Mouse (Mus musculus) liver, embryonic 12.5 days (tissue): ENCODE results near the gene Kcnj9. TPM values are rescaled to one million over a fixed set of nuclear protein-coding genes. Genes with fewer than 3 reads are reported as not detected.
A peak's percentile ranks its signal among the peaks of the same experiment; 100 is the strongest.

Source experiments
- ATAC-seq: fragments of 200-750 bp; cut with Nextera tagmentation; 2 replicates; pipeline ENCODE4 v1.8.0; 2017; ENCODE audit warnings: moderate number of reproducible peaks, mild to moderate bottlenecking, moderate library complexity
- H3K27ac ChIP-seq: fragments of 300-500 bp; sonication (generic); 2 replicates; pipeline ENCODE4 v1.5.1; 2016; ENCODE audit warnings: mild to moderate bottlenecking
- H3K27me3 ChIP-seq: fragments of 300-500 bp; sonication (generic); replicated peaks from 2 replicates; pipeline ENCODE4 v1.6.1; 2016; ENCODE audit warnings: mild to moderate bottlenecking, moderate library complexity
- H3K36me3 ChIP-seq: fragments of 300-500 bp; sonication (generic); 2 replicates; pipeline ENCODE4 v1.6.1; 2016; ENCODE audit warnings: mild to moderate bottlenecking, moderate library complexity
- H3K4me1 ChIP-seq: fragments of 300-500 bp; sonication (generic); 2 replicates; pipeline ENCODE4 v1.6.1; 2016
- H3K4me2 ChIP-seq: fragments of 300-500 bp; sonication (generic); 2 replicates; pipeline ENCODE4 v1.6.1; 2016; ENCODE audit warnings: mild to moderate bottlenecking, moderate library complexity
- H3K4me3 ChIP-seq: fragments of 300-500 bp; sonication (generic); 2 replicates; pipeline ENCODE4 v1.5.1; 2016; ENCODE audit warnings: mild to moderate bottlenecking, moderate library complexity
- H3K9ac ChIP-seq: fragments of 300-500 bp; sonication (generic); 2 replicates; pipeline ENCODE4 v1.6.1; 2016; ENCODE audit warnings: mild to moderate bottlenecking, moderate library complexity
- H3K9me3 ChIP-seq: fragments of 300-500 bp; sonication (generic); replicated peaks from 2 replicates; pipeline ENCODE4 v1.6.1; 2016; ENCODE audit warnings: mild to moderate bottlenecking, moderate library complexity
- WGBS: fragments of 180-500 bp; shearing (Covaris S2); methylation state at CpG from one replicate; pipeline ENCODE4 v1.1.7; 2016; ENCODE audit not compliant: insufficient replicate concordance; 5-methylcytosine and 5-hydroxymethylcytosine counted together
- polyA plus RNA-seq: library from polyadenylated mRNA; unstranded; fragments of >200 nt; fragmentation: Nextera tagmentation; extraction: Ambion mirVana; gene quantifications from 2 replicates; pipeline ENCODE4 v1.2.1, GENCODE M21; 2016

Gene Kcnj9
- not detected in 2 replicates for polyA plus RNA-seq

DNA sequence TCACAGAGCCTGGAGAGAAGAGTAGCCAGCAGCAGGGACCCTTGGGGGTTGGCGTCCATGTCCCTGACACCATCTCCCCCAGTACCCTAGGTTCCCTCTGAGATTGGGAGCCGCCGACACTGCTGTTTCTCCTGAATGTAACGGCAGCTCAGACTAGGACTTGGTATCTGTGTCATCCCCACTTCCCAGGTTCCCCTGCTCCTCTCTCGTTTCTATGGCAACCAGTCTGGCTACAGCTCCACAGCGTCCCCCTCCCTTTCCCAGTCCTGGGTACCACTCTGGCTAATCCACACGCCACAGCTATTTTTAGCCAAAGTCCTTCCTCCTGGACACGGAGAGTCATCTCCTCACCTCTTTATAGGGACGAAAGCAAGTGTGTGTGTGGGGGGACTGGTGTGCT, at the start of gene Kcnj9:
Gene Kcnj9 (minus strand): TSS at position 188 of the 400 bp plus-strand sequence.
- no peak for ATAC-seq
- peaks cover 94% of the 10 kb centered on the region for H3K27me3 ChIP-seq
- no peak within 1 kb of the TSS for H3K27ac ChIP-seq
- no peaks in the 10 kb centered on the region for H3K36me3 ChIP-seq
- H3K4me2 ChIP-seq, result no peak within 1 kb of the TSS
- H3K9me3 ChIP-seq, result no peaks in the 10 kb centered on the region
- no peak within 1 kb of the TSS for H3K4me3 ChIP-seq
- H3K9ac ChIP-seq, result no peak within 1 kb of the TSS
- WGBS, result 29% methylated on average over 9 of the region's 9 CpGs
- H3K4me1 ChIP-seq, result peaks cover 9% of the 10 kb centered on the region

DNA sequence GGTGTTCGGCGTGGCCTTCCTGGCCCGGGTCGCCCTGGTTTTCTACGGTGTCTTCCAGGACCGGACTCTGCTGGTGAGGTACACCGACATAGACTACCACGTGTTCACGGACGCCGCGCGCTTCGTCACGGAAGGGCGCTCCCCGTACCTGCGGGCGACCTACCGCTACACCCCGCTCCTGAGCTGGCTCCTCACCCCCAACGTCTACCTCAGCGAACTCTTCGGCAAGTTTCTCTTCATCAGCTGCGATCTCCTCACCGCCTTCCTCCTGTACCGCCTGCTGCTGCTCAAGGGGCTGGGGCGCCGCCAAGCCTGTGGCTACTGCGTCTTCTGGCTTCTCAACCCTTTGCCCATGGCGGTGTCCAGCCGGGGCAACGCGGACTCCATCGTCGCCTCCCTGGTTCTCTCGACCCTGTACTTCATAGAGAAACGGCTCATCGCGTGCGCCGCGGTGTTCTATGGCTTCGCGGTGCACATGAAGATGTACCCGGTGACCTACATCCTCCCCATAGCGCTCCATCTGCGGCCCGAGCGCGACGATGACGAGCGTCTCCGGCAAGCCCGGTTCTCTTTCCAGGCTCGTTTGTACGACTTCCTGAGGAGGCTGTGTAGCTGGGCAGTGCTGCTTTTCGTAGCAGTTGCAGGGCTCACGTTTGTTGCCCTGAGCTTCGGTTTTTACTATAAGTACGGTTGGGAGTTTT, 47.8 kb upstream of the Kcnj9 start:
- WGBS, result 1% methylated on average over 62 of the region's 62 CpGs

DNA sequence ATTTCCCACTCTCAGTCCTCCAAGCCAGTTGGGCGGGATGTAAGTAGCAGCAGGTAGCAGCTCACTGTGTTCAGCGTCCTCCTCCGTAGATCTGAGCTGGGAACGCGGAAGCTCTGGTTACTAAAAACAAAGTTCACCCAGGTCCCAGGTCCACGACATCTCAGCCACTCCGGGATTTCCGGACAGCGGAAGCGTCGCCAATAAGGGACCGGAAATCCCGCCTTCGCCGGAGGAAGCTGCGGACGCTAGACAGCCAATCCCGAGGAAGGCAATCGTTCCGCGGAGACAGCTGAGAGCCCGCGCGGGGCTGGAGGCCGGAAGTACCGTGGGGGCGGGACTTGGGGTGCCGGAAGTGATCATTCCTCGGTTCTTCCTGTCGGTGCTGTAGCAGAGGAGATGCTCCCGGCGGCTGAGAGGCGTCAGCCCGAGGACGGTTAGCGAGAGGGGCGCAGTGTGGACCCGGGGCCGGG, 47.1 kb upstream of the Kcnj9 start, which contains the start of gene Pigm:
Gene Pigm (plus strand): TSS at position 349 of the 470 bp plus-strand sequence.
- peaks cover 35% of the 10 kb centered on the region for H3K4me1 ChIP-seq
- WGBS, result under 1% methylated on average over 39 of the region's 39 CpGs
- H3K36me3 ChIP-seq, result peaks cover 27% of the 10 kb centered on the region
- H3K4me3 ChIP-seq, result peak within 1 kb of the TSS; percentile 97
- H3K4me2 ChIP-seq, result peak within 1 kb of the TSS; percentile 96
- H3K9me3 ChIP-seq, result no peaks in the 10 kb centered on the region
- peak within 1 kb of the TSS; percentile 81 for H3K9ac ChIP-seq
- H3K27me3 ChIP-seq, result no peaks in the 10 kb centered on the region; the same call in 1 of the 2 replicates
- H3K27ac ChIP-seq, result peak within 1 kb of the TSS; percentile 84
- ATAC-seq, result peak; percentile 98

More for the DNA sequence above, 47.8 kb upstream of the Kcnj9 start:
- peak overlapping the region; percentile 78 for H3K27ac ChIP-seq
- H3K4me1 ChIP-seq, result peaks cover 35% of the 10 kb centered on the region
- peak; percentile 63 for ATAC-seq
- peaks cover 34% of the 10 kb centered on the region for H3K36me3 ChIP-seq
- peak overlapping the region; percentile 81 for H3K9ac ChIP-seq
- H3K4me2 ChIP-seq, result peak overlapping the region; percentile 96
- no peaks in the 10 kb centered on the region for H3K27me3 ChIP-seq
- peak overlapping the region; percentile 97 for H3K4me3 ChIP-seq
- H3K9me3 ChIP-seq, result no peaks in the 10 kb centered on the region

DNA sequence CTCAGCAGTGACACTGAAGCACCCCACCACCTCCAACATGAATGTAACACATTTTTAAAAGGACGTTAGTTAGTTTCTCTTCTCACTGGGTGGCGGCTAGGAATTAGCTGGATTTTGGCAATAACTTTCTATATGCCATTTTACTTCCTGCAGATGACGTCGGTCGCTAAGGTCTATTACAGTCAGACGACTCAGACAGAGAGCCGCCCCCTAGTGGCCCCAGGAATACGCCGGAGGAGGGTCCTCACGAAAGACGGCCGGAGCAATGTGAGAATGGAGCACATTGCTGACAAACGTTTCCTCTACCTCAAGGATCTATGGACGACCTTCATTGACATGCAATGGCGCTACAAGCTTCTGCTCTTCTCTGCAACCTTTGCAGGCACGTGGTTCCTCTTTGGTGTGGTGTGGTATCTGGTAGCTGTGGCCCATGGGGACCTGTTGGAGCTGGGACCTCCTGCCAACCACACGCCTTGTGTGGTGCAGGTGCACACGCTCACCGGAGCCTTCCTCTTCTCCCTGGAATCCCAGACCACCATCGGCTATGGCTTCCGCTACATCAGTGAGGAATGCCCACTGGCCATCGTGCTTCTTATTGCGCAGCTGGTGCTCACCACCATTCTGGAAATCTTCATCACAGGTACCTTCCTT, 39.8 kb upstream of the Kcnj9 start:
- Histone ChIP-seq H3K27ac (no peak overlapping the region), H3K27me3 (peaks cover 16% of the 10 kb centered on the region), H3K9me3 (no peaks in the 10 kb centered on the region), H3K4me3 (0 out of 2 replicates have a peak overlapping the region, but pooled peaks have one; percentile 2), H3K4me2 (peak overlapping the region; percentile 26), H3K9ac (no peak overlapping the region), H3K4me1 (peaks cover 20% of the 10 kb centered on the region), H3K36me3 (no peaks in the 10 kb centered on the region)
- WGBS, result 28% methylated on average over 23 of the region's 23 CpGs
- ATAC-seq, result no peak

DNA sequence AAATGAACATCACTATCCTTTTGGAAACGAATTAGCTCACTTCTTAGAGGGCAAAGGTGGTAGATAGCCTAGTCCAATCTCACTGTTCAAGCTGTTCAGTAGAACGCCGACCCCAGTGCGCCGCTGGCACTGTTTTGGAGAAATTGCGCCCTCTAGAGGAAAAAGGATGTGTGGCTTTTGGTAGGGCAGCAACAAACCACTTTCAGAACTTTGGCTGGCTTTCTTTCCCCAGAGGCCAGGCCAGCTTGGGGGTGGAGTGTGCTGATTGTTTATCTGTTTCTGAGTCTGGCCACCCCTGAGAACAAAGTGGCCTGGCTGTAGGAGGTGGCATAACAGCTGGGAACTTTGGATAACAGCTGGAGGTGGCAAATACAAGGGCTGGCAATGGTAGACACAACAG, 35.6 kb upstream of the Kcnj9 start:
- Histone ChIP-seq H3K27ac (no peak overlapping the region), H3K36me3 (no peaks in the 10 kb centered on the region), H3K27me3 (peaks cover 19% of the 10 kb centered on the region), H3K4me2 (peak overlapping the region; percentile 46), H3K4me1 (peaks cover 20% of the 10 kb centered on the region), H3K9me3 (no peaks in the 10 kb centered on the region), H3K9ac (no peak overlapping the region), H3K4me3 (peak overlapping the region; percentile 20)
- ATAC-seq, result peak; percentile 62
- 3% methylated on average over 6 of the region's 6 CpGs for WGBS

DNA sequence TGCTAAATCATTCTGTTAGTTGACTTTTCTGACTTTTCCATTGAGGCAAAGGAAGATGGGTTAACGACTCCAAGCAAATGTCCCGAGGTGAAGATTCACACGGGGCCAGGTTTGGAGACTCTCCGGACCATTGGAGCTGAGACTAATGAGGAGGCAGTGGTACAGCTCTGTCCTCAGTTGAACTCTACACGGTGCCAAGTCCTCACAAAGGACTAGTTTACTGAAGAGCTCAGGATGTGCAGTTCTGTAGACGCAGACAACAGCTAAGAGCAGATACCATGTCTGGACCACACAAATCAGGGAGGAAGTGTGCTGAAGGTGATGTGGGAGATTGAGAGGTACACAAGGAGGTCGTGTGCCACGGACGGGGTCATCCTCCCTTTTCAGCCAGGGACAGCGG, 29.2 kb upstream of the Kcnj9 start:
- H3K27me3 ChIP-seq, result peaks cover 59% of the 10 kb centered on the region
- no peak overlapping the region for H3K9ac ChIP-seq
- no peaks in the 10 kb centered on the region for H3K4me1 ChIP-seq
- H3K27ac ChIP-seq, result no peak overlapping the region
- H3K4me3 ChIP-seq, result no peak overlapping the region
- H3K4me2 ChIP-seq, result no peak overlapping the region
- no peaks in the 10 kb centered on the region for H3K9me3 ChIP-seq
- no peak for ATAC-seq
- H3K36me3 ChIP-seq, result no peaks in the 10 kb centered on the region
- WGBS, result 63% methylated on average over 10 of the region's 10 CpGs

DNA sequence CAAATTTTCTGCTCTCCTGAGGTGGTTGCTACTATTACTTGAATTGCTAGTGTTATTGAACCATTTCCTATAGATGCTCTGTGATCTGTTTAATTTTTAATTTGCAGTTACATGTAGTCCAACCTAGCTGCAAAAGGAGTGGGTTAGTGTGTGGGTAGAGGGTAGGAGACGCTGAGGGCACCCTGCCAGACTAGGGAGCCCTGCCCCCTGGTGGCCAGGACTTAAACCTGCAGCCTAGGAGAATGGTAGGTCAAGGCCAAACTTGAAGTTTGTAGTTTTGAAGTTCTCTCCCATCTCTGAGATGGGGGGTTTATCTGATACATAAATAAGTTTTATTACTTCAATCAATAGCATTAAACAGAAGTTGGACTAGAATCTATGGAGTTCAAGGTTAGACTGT, 28.4 kb upstream of the Kcnj9 start:
- H3K9ac ChIP-seq, result no peak overlapping the region
- peaks cover 64% of the 10 kb centered on the region for H3K27me3 ChIP-seq
- no peaks in the 10 kb centered on the region for H3K4me1 ChIP-seq
- H3K9me3 ChIP-seq, result no peaks in the 10 kb centered on the region
- H3K4me3 ChIP-seq, result no peak overlapping the region
- no peak overlapping the region for H3K27ac ChIP-seq
- ATAC-seq, result no peak
- no peaks in the 10 kb centered on the region for H3K36me3 ChIP-seq
- WGBS, result 6% methylated on average over 1 of the region's 1 CpGs
- no peak overlapping the region for H3K4me2 ChIP-seq

DNA sequence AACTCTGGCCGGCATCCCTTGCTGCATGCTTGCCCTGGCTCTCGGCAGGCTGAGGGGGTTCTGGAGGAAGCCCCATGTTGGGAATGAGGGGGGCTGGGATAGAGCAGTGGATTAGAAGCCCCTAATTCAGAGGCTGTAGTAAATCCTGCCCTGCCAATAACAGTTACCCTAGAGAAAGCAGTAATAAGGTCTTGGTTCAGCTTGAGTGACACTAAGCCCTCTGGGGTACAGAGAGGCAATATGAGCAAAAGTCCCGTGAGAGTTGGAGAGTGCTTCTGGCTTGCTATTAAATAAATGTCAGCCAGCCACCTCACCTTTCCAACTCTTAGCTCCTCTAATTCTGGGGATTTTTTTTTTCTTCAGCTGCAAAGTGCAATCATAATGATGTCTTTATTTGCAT, 26.2 kb upstream of the Kcnj9 start:
- no peak for ATAC-seq
- H3K4me2 ChIP-seq, result no peak overlapping the region
- no peaks in the 10 kb centered on the region for H3K4me1 ChIP-seq
- WGBS, result 57% methylated on average over 3 of the region's 3 CpGs
- no peaks in the 10 kb centered on the region for H3K36me3 ChIP-seq
- no peak overlapping the region for H3K4me3 ChIP-seq
- H3K9ac ChIP-seq, result no peak overlapping the region
- no peaks in the 10 kb centered on the region for H3K9me3 ChIP-seq
- no peak overlapping the region for H3K27ac ChIP-seq
- H3K27me3 ChIP-seq, result peaks cover 84% of the 10 kb centered on the region

DNA sequence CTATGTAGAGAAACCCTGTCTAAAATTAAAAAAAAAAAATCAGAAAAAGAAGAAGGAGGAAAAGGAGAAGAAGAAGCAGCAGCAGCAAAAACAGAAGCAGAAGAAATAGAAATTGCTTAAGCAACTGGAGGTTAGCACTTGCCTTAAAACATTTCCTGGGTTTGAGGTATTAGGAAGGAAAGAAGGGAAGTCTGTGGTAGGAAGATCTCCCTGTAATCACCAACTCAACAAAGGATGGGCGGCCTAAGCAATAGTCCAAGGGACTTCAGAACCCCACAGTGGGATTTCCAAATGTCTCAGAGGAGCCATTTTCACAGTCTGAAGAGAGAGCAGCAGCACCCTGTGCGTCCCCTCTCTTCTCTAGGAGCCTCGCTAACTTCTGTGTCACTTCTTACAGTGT, 23.3 kb upstream of the Kcnj9 start:
- no peaks in the 10 kb centered on the region for H3K36me3 ChIP-seq
- ATAC-seq, result no peak
- H3K9ac ChIP-seq, result no peak overlapping the region

DNA sequence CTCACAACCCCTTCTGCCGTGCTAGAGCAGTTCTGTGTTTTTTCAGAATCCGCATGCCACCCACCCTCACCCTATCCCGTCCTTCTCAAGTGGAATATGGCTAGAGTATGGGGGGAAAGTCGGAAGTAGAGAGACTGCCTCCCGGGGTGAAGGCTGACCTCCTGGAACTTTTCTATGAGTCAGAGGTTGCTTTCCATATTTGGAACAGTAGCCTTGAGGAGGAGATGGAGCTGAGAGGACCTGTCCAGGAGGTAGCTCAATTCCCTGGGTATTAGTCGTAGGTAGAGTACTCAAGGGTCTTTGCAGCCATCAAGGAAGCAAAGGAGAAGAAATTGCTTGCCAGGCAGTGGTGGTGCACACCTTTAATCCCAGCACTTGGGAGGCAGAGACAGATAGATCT, 22.9 kb upstream of the Kcnj9 start:
- 41% methylated on average over 6 of the region's 6 CpGs for WGBS
- Histone ChIP-seq H3K4me3 (no peak overlapping the region), H3K4me1 (no peaks in the 10 kb centered on the region), H3K27me3 (peaks cover 89% of the 10 kb centered on the region), H3K27ac (no peak overlapping the region), H3K9me3 (no peaks in the 10 kb centered on the region), H3K36me3 (no peaks in the 10 kb centered on the region), H3K4me2 (no peak overlapping the region), H3K9ac (no peak overlapping the region)
- ATAC-seq, result no peak

More for the DNA sequence above, 23.3 kb upstream of the Kcnj9 start:
- no peaks in the 10 kb centered on the region for H3K9me3 ChIP-seq
- 31% methylated on average over 3 of the region's 3 CpGs for WGBS
- no peak overlapping the region for H3K4me3 ChIP-seq
- no peak overlapping the region for H3K27ac ChIP-seq
- H3K27me3 ChIP-seq, result peaks cover 90% of the 10 kb centered on the region
- H3K4me1 ChIP-seq, result no peaks in the 10 kb centered on the region
- no peak overlapping the region for H3K4me2 ChIP-seq

DNA sequence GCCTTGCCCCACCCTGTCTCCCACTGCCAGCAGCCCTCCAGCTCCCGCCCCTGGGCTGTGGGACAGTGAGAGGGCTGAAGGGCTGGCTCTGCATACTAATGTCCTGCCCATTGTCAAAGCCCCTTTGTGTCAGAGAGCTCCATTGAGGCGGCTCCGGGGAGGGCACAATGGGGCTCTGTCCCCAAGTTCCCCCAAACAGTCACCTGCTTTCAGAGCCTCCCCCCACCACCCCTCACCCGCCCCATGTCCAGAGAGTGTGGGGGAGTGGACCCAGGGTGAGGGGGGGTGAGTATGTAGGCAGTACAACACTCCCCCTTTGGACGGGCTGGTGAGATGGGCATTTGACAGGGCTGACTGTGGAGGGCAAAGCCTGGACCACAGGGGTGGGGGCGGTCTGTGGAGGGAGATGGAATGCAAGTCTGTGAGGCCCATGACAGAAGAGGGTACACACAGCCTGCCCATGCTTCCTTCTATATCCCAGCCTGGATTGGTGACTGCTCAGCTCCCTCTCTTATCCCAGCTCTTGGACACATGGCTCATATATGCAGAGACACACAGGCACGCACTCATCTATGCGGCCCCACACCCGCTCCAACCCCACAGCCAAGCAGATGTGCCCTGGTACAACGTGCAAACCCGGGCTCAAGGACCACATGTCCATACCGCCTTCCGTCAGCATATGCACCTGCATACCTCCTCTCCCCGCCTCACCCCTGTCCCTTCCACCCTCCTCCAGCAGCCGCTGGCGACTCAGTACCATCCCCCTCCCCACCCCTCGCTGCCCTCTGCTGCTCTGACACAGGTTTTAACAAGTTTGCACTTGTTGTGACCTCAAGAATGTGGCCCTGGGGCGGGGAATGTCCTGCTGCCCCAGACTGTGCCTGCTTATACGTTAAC, 21.0 kb upstream of the Kcnj9 start:
- H3K4me2 ChIP-seq, result no peak overlapping the region
- no peaks in the 10 kb centered on the region for H3K36me3 ChIP-seq
- H3K4me1 ChIP-seq, result no peaks in the 10 kb centered on the region
- H3K27me3 ChIP-seq, result peaks cover 90% of the 10 kb centered on the region
- WGBS, result 24% methylated on average over 19 of the region's 19 CpGs
- peak; percentile 40 for ATAC-seq
- H3K9me3 ChIP-seq, result no peaks in the 10 kb centered on the region
- H3K4me3 ChIP-seq, result no peak overlapping the region
- no peak overlapping the region for H3K9ac ChIP-seq
- H3K27ac ChIP-seq, result no peak overlapping the region
